26 mouse cellular contexts compared by ENCODE assay signal in the genomic region with DNA sequence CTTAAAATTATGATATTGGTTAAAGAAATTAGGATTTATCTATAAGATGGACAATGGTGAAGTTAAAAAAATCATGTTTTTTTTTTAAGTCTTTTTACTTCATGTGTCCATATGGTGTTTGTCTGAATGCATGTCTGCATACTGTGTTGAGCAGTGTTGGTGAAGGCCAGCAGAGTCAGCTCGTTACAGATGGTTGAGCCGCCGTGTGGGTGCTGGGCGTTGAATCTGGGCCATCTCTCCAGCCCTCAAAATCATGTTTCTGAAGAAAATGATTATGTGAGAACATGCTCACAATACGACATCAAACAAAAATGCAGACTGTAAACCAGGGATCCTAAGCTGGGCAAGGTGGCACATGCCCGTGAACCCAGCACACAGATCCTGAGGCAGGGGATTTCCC. TPM values are rescaled to one million over a fixed set of nuclear protein-coding genes. Genes with fewer than 3 reads are reported as not detected.
DNase-seq lines count a peak whose midpoint lies in the region; ATAC-seq and TF ChIP-seq lines count a peak whose summit lies in the region.
"Had no signal": no experiment of that assay in that cellular context is flagged by ENCODE, and none has a peak within 500 bp of the region (broad histone marks: within the 10 kb centered on the region; RNA-seq: fewer than 3 reads in every experiment).

No protein-coding gene starts in this region.

- ATAC-seq in cerebellum, adult (ENCODE audit: insufficient number of reproducible peaks, low FRiP score, low TSS enrichment): no peak; the same call in 1 of the 2 replicates
- ATAC-seq: activated CD4-positive, CD25-positive, alpha-beta regulatory T cell, adult 4 months; hindbrain, postnatal 0 days; lung, postnatal 0 days had no signal

- no peak overlapping the region for H3K4me3 ChIP-seq in cerebellum, adult 2 months (replicated peaks; ENCODE audit: insufficient read depth, low read depth, low read length)
- H3K4me3 ChIP-seq in layer of hippocampus, adult 2 months: no peak overlapping the region
- H3K4me3 ChIP-seq: embryonic facial prominence, embryonic 15.5 days; heart, embryonic 15.5 days; kidney, embryonic 15.5 days; stomach, embryonic 15.5 days had no signal

- DNase-seq in cerebellum, adult 2 months: peak; percentile 62 to 75
- DNase-seq in layer of hippocampus, adult 2 months (ENCODE audit: low spot score in 2 of 2): peak; percentile 39 to 61
- DNase-seq in layer of hippocampus, postnatal 25 days (ENCODE audit: extremely low spot score in 1 of 2, low spot score in 1 of 2): no peak
- peak; percentile 41 for DNase-seq in brain, embryonic 14.5 days (ENCODE audit: low read depth)
- DNase-seq in cerebellum, postnatal 25 days: peak; percentile 67 to 75
- DNase-seq in embryo, embryonic 9.5 days (ENCODE audit: extremely low spot score): no peak
- no peak for DNase-seq in thymus, postnatal 36 days
- DNase-seq: adrenal gland, postnatal 14 days; gastrocnemius, postnatal 36 days; kidney, postnatal 4 days; liver; thymus, adult 18-20 months had no signal

- peaks cover 35% of the 10 kb centered on the region for H3K4me1 ChIP-seq in cerebellum, adult 2 months (ENCODE audit: control insufficient read depth, insufficient read depth, low read length)
- H3K4me1 ChIP-seq: embryonic facial prominence, embryonic 15.5 days; heart, embryonic 15.5 days; kidney, embryonic 15.5 days; stomach, embryonic 15.5 days had no signal

- H3K27me3 ChIP-seq in cerebellum, adult 2 months (ENCODE audit: control insufficient read depth, insufficient read depth, low read length): no peaks in the 10 kb centered on the region
- H3K27me3 ChIP-seq: embryonic facial prominence, embryonic 15.5 days; heart, embryonic 15.5 days; kidney, embryonic 15.5 days; stomach, embryonic 15.5 days had no signal

- 12% methylated on average over 6 of the region's 6 CpGs for WGBS in cerebellum, adult 2 months

- TF ChIP-seq POLR2A in cerebellum, adult 2 months (IDR thresholded peaks at IDR 0.05; ENCODE audit: borderline replicate concordance, insufficient read depth, low read length): no peak
- no peak for TF ChIP-seq POLR2A in brain, embryonic 14.5 days (IDR thresholded peaks at IDR 0.05; ENCODE audit: borderline replicate concordance, extremely low read depth, insufficient read depth, insufficient read length, poor library complexity, severe bottlenecking)

- TF ChIP-seq CTCF in cerebellum, adult 2 months (IDR thresholded peaks at IDR 0.05; ENCODE audit: borderline replicate concordance, insufficient read depth, low read depth, low read length): no peak
- TF ChIP-seq CTCF in layer of hippocampus, adult 2 months (conservative IDR thresholded peaks at IDR 0.05): no peak
- TF ChIP-seq CTCF in brain, embryonic 14.5 days (IDR thresholded peaks at IDR 0.05; ENCODE audit: borderline replicate concordance, extremely low read depth, insufficient read depth, insufficient read length): no peak

- H3K27ac ChIP-seq in cerebellum, adult 2 months (ENCODE audit: insufficient read depth, low read length): peak overlapping the region; percentile 36
- peak overlapping the region; percentile 63 for H3K27ac ChIP-seq in layer of hippocampus, adult 2 months
- H3K27ac ChIP-seq: embryonic facial prominence, embryonic 15.5 days; heart, embryonic 15.5 days; hindbrain, postnatal 0 days; kidney, embryonic 15.5 days; stomach, embryonic 15.5 days had no signal

RNA-seq across cellular contexts. Expression of gene Cebpe, which starts 18.3 kb away (rescaled TPM):
- 0.08 TPM in 2 replicates for polyA plus RNA-seq in cerebellum, adult 2 months (2012; rRNA removed)
- not detected for total RNA-seq in layer of hippocampus, adult 2 months (2021)
- not detected for total RNA-seq in layer of hippocampus, postnatal 25 days (2021)
- polyA plus RNA-seq in brain, embryonic 14.5 days (2012; rRNA removed): 0.09 and 0.27 TPM in 2 replicates
- total RNA-seq: adrenal gland, postnatal 14 days; gastrocnemius, postnatal 36 days; heart, adult 8-10 months; hindbrain, postnatal 0 days; left cerebral cortex, postnatal 10 days had no signal
- polyA plus RNA-seq: activated CD4-positive, CD25-positive, alpha-beta regulatory T cell, adult 4 months; embryonic facial prominence, embryonic 15.5 days; hindbrain, postnatal 0 days; intestine, postnatal 0 days; midbrain, embryonic 11.5 days had no signal

RNA-seq across cellular contexts. Expression of gene Gm29776, which starts 31.7 kb away (rescaled TPM):
- polyA plus RNA-seq in cerebellum, adult 2 months (2012; rRNA removed): 0.03 and 0.08 TPM in 2 replicates
- not detected for total RNA-seq in layer of hippocampus, adult 2 months (2021)
- not detected for total RNA-seq in layer of hippocampus, postnatal 25 days (2021)
- 0.05 and 0.14 TPM in 2 replicates for polyA plus RNA-seq in brain, embryonic 14.5 days (2012; rRNA removed)
- total RNA-seq: adrenal gland, postnatal 14 days; gastrocnemius, postnatal 36 days; heart, adult 8-10 months; hematopoietic stem cell, adult 5-6 weeks had no signal
- polyA plus RNA-seq: activated CD4-positive, CD25-positive, alpha-beta regulatory T cell, adult 4 months; G1E; intestine, postnatal 0 days had no signal

RNA-seq across cellular contexts. Expression of gene Acin1, which starts 43.6 kb away (rescaled TPM):
- 199 and 207 TPM in 2 replicates for polyA plus RNA-seq in cerebellum, adult 2 months (2012; rRNA removed)
- 100 to 1,000 TPM; 223 to 242 TPM for total RNA-seq in layer of hippocampus, adult 2 months (2021)
- 100 to 1,000 TPM; 172 to 215 TPM for total RNA-seq in layer of hippocampus, postnatal 25 days (2021)
- polyA plus RNA-seq in brain, embryonic 14.5 days (2012; rRNA removed): 248 and 332 TPM in 2 replicates

RNA-seq across cellular contexts. Expression of gene 1700123O20Rik, which starts 44.3 kb away (rescaled TPM):
- 45.2 and 51.0 TPM in 2 replicates for polyA plus RNA-seq in cerebellum, adult 2 months (2012; rRNA removed)
- 10 to 100 TPM; 20.8 to 22.1 TPM for total RNA-seq in layer of hippocampus, adult 2 months (2021)
- 10 to 100 TPM; 27.3 to 28.7 TPM for total RNA-seq in layer of hippocampus, postnatal 25 days (2021)
- 64.6 and 76.7 TPM in 2 replicates for polyA plus RNA-seq in brain, embryonic 14.5 days (2012; rRNA removed)

RNA-seq across cellular contexts. Expression of gene Slc7a8, which starts 51.4 kb away (rescaled TPM):
- 37.1 and 41.6 TPM in 2 replicates for polyA plus RNA-seq in cerebellum, adult 2 months (2012; rRNA removed)
- total RNA-seq in layer of hippocampus, adult 2 months (2021): 10 to 100 TPM; 49.4 to 54.1 TPM
- total RNA-seq in layer of hippocampus, postnatal 25 days (2021): 10 to 100 TPM; 54.3 to 61.2 TPM
- 8.9 and 14.6 TPM in 2 replicates for polyA plus RNA-seq in brain, embryonic 14.5 days (2012; rRNA removed)
- polyA plus RNA-seq: activated CD4-positive, CD25-positive, alpha-beta regulatory T cell, adult 4 months had no signal

Comparison
In these comparisons a context has a peak if more than half of its experiments do, and no peak if none do; other contexts are left out.
1. DNase-seq: peak in cerebellum, adult 2 months (2 of 2), layer of hippocampus, adult 2 months (2 of 2), brain, embryonic 14.5 days (single experiment) and cerebellum, postnatal 25 days (2 of 2); none in layer of hippocampus, postnatal 25 days (0 of 2), embryo, embryonic 9.5 days (single experiment) and thymus, postnatal 36 days (0 of 2).